Mouse (Mus musculus): ENCODE data around the gene Pkn2. TPM values are rescaled to one million over a fixed set of nuclear protein-coding genes. Genes with fewer than 3 reads are reported as not detected.

Pkn2 gene
- polyA plus RNA-seq (2016; fragmentation: Nextera tagmentation; extraction: Ambion mirVana), result 46.5 and 53.5 TPM in 2 replicates

- peak within 1 kb of the TSS; percentile 99 for H3K4me3 ChIP-seq
- peak; percentile 98 for DNase-seq (ENCODE audit: low spot score)
- no peaks in the 10 kb centered on the region for H3K27me3 ChIP-seq (ENCODE audit: low read depth, poor library complexity, severe bottlenecking)
- WGBS, result under 1% methylated on average over 70 of the region's 84 CpGs
- H3K9me3 ChIP-seq (replicated peaks), result no peaks in the 10 kb centered on the region
- H3K4me1 ChIP-seq, result peaks cover 17% of the 10 kb centered on the region
- H3K27ac ChIP-seq (replicated peaks), result peak within 1 kb of the TSS; percentile 98
- no peaks in the 10 kb centered on the region for H3K36me3 ChIP-seq
These were observed at the start of gene Pkn2 for GRCm38 (mm10) chr3:142881872-142882623. Pkn2 (minus strand) TSS chr3:142882004.

GRCm38 (mm10) chr3:142929906-142930305 lies 48.1 kb upstream of the Pkn2 start:
- Histone ChIP-seq H3K4me1 (peaks cover 4% of the 10 kb centered on the region; the same call in 1 of the 2 replicates), H3K4me3 (no peak overlapping the region), H3K36me3 (no peaks in the 10 kb centered on the region), H3K27ac (replicated peaks) (no peak overlapping the region), H3K9me3 (replicated peaks) (no peaks in the 10 kb centered on the region), H3K27me3 (ENCODE audit: low read depth, poor library complexity, severe bottlenecking) (no peaks in the 10 kb centered on the region)
- no peak for DNase-seq (ENCODE audit: low spot score)
- WGBS, result 86% methylated on average over 2 of the region's 2 CpGs

GRCm38 (mm10) chr3:142927311-142927710 lies 45.5 kb upstream of the Pkn2 start:
- H3K9me3 ChIP-seq (replicated peaks), result no peaks in the 10 kb centered on the region
- H3K4me1 ChIP-seq, result no peaks in the 10 kb centered on the region
- WGBS, result 88% methylated on average over 3 of the region's 3 CpGs
- no peak overlapping the region for H3K4me3 ChIP-seq
- no peak for DNase-seq (ENCODE audit: low spot score)
- no peaks in the 10 kb centered on the region for H3K27me3 ChIP-seq (ENCODE audit: low read depth, poor library complexity, severe bottlenecking)
- H3K36me3 ChIP-seq, result no peaks in the 10 kb centered on the region
- no peak overlapping the region for H3K27ac ChIP-seq (replicated peaks)

- Histone ChIP-seq H3K36me3 (no peaks in the 10 kb centered on the region), H3K4me1 (no peaks in the 10 kb centered on the region), H3K4me3 (no peak overlapping the region), H3K27ac (replicated peaks) (no peak overlapping the region), H3K27me3 (ENCODE audit: low read depth, poor library complexity, severe bottlenecking) (no peaks in the 10 kb centered on the region), H3K9me3 (replicated peaks) (no peaks in the 10 kb centered on the region)
- DNase-seq (ENCODE audit: low spot score), result no peak
- WGBS, result 93% methylated on average over 2 of the region's 2 CpGs
These were observed 43.1 kb upstream of the Pkn2 start for GRCm38 (mm10) chr3:142924831-142925348.

GRCm38 (mm10) chr3:142919070-142919469 lies 37.3 kb upstream of the Pkn2 start:
- 82% methylated on average over 3 of the region's 3 CpGs for WGBS
- H3K4me1 ChIP-seq, result no peaks in the 10 kb centered on the region
- no peaks in the 10 kb centered on the region for H3K9me3 ChIP-seq (replicated peaks)
- H3K4me3 ChIP-seq, result no peak overlapping the region
- H3K27me3 ChIP-seq (ENCODE audit: low read depth, poor library complexity, severe bottlenecking), result no peaks in the 10 kb centered on the region
- H3K36me3 ChIP-seq, result no peaks in the 10 kb centered on the region
- DNase-seq (ENCODE audit: low spot score), result no peak
- no peak overlapping the region for H3K27ac ChIP-seq (replicated peaks)

- no peaks in the 10 kb centered on the region for H3K4me1 ChIP-seq
- H3K4me3 ChIP-seq, result no peak overlapping the region
- H3K27me3 ChIP-seq (ENCODE audit: low read depth, poor library complexity, severe bottlenecking), result no peaks in the 10 kb centered on the region
- no peak overlapping the region for H3K27ac ChIP-seq (replicated peaks)
- no peaks in the 10 kb centered on the region for H3K36me3 ChIP-seq
- H3K9me3 ChIP-seq (replicated peaks), result no peaks in the 10 kb centered on the region
- no peak for DNase-seq (ENCODE audit: low spot score)
- WGBS, result 83% methylated on average over 4 of the region's 4 CpGs
These were observed 36.1 kb upstream of the Pkn2 start for GRCm38 (mm10) chr3:142917760-142918439.

- H3K4me1 ChIP-seq, result no peaks in the 10 kb centered on the region
- WGBS, result 97% methylated on average over 4 of the region's 4 CpGs
- no peaks in the 10 kb centered on the region for H3K36me3 ChIP-seq
- no peak overlapping the region for H3K27ac ChIP-seq (replicated peaks)
- H3K4me3 ChIP-seq, result no peak overlapping the region
- no peaks in the 10 kb centered on the region for H3K9me3 ChIP-seq (replicated peaks)
- no peaks in the 10 kb centered on the region for H3K27me3 ChIP-seq (ENCODE audit: low read depth, poor library complexity, severe bottlenecking)
- no peak for DNase-seq (ENCODE audit: low spot score)
These were observed 35.4 kb upstream of the Pkn2 start for GRCm38 (mm10) chr3:142917171-142917570.

- H3K27ac ChIP-seq (replicated peaks), result no peak overlapping the region
- H3K9me3 ChIP-seq (replicated peaks), result no peaks in the 10 kb centered on the region
- no peak overlapping the region for H3K4me3 ChIP-seq
- no peaks in the 10 kb centered on the region for H3K27me3 ChIP-seq (ENCODE audit: low read depth, poor library complexity, severe bottlenecking)
- H3K4me1 ChIP-seq, result no peaks in the 10 kb centered on the region
- WGBS, result 79% methylated on average over 1 of the region's 1 CpGs
- no peak for DNase-seq (ENCODE audit: low spot score)
- no peaks in the 10 kb centered on the region for H3K36me3 ChIP-seq
These were observed 31.5 kb upstream of the Pkn2 start for GRCm38 (mm10) chr3:142913295-142913694.

- H3K9me3 ChIP-seq (replicated peaks), result no peaks in the 10 kb centered on the region
- no peaks in the 10 kb centered on the region for H3K36me3 ChIP-seq
- DNase-seq (ENCODE audit: low spot score), result no peak
- WGBS, result 85% methylated on average over 2 of the region's 2 CpGs
- no peak overlapping the region for H3K27ac ChIP-seq (replicated peaks)
- H3K4me1 ChIP-seq, result no peaks in the 10 kb centered on the region
- no peak overlapping the region for H3K4me3 ChIP-seq
- H3K27me3 ChIP-seq (ENCODE audit: low read depth, poor library complexity, severe bottlenecking), result no peaks in the 10 kb centered on the region
These were observed 17.9 kb upstream of the Pkn2 start for GRCm38 (mm10) chr3:142899683-142900082.

- no peaks in the 10 kb centered on the region for H3K4me1 ChIP-seq
- no peak overlapping the region for H3K4me3 ChIP-seq
- DNase-seq (ENCODE audit: low spot score), result no peak
- H3K9me3 ChIP-seq (replicated peaks), result no peaks in the 10 kb centered on the region
- no peaks in the 10 kb centered on the region for H3K27me3 ChIP-seq (ENCODE audit: low read depth, poor library complexity, severe bottlenecking)
- no peak overlapping the region for H3K27ac ChIP-seq (replicated peaks)
- H3K36me3 ChIP-seq, result no peaks in the 10 kb centered on the region
- 86% methylated on average over 8 of the region's 8 CpGs for WGBS
These were observed 17.2 kb upstream of the Pkn2 start for GRCm38 (mm10) chr3:142898949-142899396.

GRCm38 (mm10) chr3:142890442-142890841 lies 8.6 kb upstream of the Pkn2 start:
- 85% methylated on average over 3 of the region's 3 CpGs for WGBS
- Histone ChIP-seq H3K36me3 (no peaks in the 10 kb centered on the region), H3K27me3 (ENCODE audit: low read depth, poor library complexity, severe bottlenecking) (no peaks in the 10 kb centered on the region), H3K9me3 (replicated peaks) (no peaks in the 10 kb centered on the region), H3K4me1 (no peaks in the 10 kb centered on the region), H3K4me3 (no peak overlapping the region), H3K27ac (replicated peaks) (no peak overlapping the region)
- no peak for DNase-seq (ENCODE audit: low spot score)

GRCm38 (mm10) chr3:142886963-142887362 lies 5.2 kb upstream of the Pkn2 start:
- Histone ChIP-seq H3K4me3 (no peak overlapping the region), H3K4me1 (peaks cover 5% of the 10 kb centered on the region), H3K9me3 (replicated peaks) (no peaks in the 10 kb centered on the region), H3K27me3 (ENCODE audit: low read depth, poor library complexity, severe bottlenecking) (no peaks in the 10 kb centered on the region), H3K36me3 (no peaks in the 10 kb centered on the region), H3K27ac (replicated peaks) (no peak overlapping the region)
- WGBS, result 79% methylated on average over 3 of the region's 3 CpGs
- no peak for DNase-seq (ENCODE audit: low spot score)

GRCm38 (mm10) chr3:142884594-142884993 lies 2.8 kb upstream of the Pkn2 start:
- peaks cover 16% of the 10 kb centered on the region for H3K4me1 ChIP-seq
- H3K4me3 ChIP-seq, result no peak overlapping the region
- no peaks in the 10 kb centered on the region for H3K36me3 ChIP-seq
- H3K27me3 ChIP-seq (ENCODE audit: low read depth, poor library complexity, severe bottlenecking), result no peaks in the 10 kb centered on the region
- no peaks in the 10 kb centered on the region for H3K9me3 ChIP-seq (replicated peaks)
- no peak overlapping the region for H3K27ac ChIP-seq (replicated peaks)
- DNase-seq (ENCODE audit: low spot score), result no peak
